Mouse (Mus musculus): ENCODE results near the gene Srcap. TPM values are rescaled to one million over a fixed set of nuclear protein-coding genes. Genes with fewer than 3 reads are reported as not detected.

The Srcap gene
- polyA plus RNA-seq, 1 experiment: 58.1 TPM

DNA sequence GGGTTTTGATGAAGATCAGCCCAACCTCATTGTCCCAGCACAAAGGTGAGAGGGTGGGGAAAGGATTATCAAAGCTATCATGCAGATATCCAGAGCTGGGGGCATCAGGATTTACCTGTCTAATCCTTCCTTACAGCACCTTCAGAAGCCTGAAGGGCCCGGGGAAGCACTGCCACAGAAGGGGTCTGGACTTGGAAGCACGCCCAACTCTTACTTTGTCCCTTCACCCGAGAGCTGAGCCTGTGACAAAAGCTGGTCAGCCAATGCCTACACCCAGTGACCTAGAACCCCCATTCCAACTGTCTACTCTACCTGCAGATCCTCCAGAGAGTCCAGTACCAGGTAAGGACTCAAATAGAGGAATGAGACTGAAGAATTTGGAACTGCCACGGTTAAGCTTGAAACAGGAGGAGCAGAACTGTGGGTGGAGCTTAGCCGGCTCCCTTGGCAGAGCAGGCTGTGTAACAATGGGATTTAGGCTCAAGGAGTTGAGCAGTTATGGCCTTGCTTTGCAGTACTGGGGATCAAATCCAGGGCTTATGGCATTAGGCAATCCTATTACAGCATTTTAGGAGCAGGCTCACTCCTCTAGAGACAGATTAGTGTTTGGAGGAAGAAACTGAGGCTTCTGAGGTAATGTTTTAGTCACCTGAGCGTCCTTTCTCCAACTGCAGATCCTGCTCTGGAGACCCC lies 37.3 kb upstream of the Srcap start:
- Histone ChIP-seq H3K4me1 (ENCODE audit: control insufficient read depth, insufficient read depth, low read length) (peaks cover 8% of the 10 kb centered on the region), H3K27ac (ENCODE audit: insufficient read depth, low read depth, low read length) (no peak overlapping the region), H3K4me3 (ENCODE audit: insufficient read depth, low read length) (no peak overlapping the region)
- TF ChIP-seq CTCF (IDR thresholded peaks at IDR 0.05; ENCODE audit: low read depth, low read length) (no peak), POLR2A (IDR thresholded peaks at IDR 0.05; ENCODE audit: borderline replicate concordance, low read depth, low read length) (no peak)

DNA sequence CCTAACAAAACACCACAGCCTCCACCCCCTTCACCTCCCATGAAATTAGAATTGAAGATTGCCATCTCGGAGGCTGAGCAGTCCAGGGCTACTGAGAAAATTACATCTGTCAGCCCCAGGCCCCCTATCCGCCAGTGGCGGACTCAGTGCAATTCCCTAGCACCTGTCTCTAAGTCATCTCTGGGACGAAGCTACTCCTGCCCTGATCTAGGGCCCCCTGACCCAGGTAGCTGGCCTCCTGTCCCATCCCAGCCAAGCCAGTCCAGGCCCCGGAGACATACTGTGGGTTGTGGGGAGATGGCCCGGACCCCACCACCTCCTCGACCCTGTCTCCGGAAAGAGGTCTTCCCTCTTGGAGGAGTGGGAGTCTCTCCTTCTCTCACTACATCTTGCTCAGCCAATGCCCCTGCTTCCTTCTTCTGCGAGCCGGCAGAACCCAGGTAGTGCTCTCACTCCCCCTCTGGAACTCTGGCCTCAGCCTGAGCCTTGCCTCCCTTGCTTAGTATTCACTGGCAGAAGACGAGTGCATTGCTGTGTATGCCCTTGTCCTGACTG lies 36.5 kb upstream of the Srcap start:
- no peak overlapping the region for H3K27ac ChIP-seq (ENCODE audit: insufficient read depth, low read depth, low read length)
- H3K4me1 ChIP-seq (ENCODE audit: control insufficient read depth, insufficient read depth, low read length): peaks cover 8% of the 10 kb centered on the region
- TF ChIP-seq CTCF (IDR thresholded peaks at IDR 0.05; ENCODE audit: low read depth, low read length): no peak
- TF ChIP-seq POLR2A (IDR thresholded peaks at IDR 0.05; ENCODE audit: borderline replicate concordance, low read depth, low read length): no peak
- H3K4me3 ChIP-seq (ENCODE audit: insufficient read depth, low read length): no peak overlapping the region

DNA sequence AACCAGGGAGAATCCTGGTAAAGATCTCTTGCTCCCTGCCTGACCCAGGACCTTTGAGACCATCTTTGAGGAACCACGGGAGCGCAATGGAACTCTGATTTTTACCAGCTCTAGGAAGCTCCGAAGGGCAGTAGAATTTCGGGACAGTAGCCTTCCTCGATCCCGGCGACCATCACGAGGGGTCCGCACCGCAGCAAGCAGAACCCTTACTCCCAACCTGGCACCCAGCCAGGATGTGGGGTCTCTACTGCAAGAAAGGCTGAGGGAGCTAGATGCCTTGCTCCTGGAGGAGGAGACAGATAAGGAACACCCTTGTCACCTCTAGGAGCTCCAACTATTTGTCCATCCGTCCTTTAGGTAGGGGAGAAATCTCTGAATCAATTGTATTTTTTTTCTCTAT lies 35.4 kb upstream of the Srcap start:
- H3K27ac ChIP-seq (ENCODE audit: insufficient read depth, low read depth, low read length): no peak overlapping the region
- H3K4me3 ChIP-seq (ENCODE audit: insufficient read depth, low read length): no peak overlapping the region
- TF ChIP-seq POLR2A (IDR thresholded peaks at IDR 0.05; ENCODE audit: borderline replicate concordance, low read depth, low read length) (no peak), CTCF (IDR thresholded peaks at IDR 0.05; ENCODE audit: low read depth, low read length) (no peak)
- H3K4me1 ChIP-seq (ENCODE audit: control insufficient read depth, insufficient read depth, low read length): peaks cover 12% of the 10 kb centered on the region

DNA sequence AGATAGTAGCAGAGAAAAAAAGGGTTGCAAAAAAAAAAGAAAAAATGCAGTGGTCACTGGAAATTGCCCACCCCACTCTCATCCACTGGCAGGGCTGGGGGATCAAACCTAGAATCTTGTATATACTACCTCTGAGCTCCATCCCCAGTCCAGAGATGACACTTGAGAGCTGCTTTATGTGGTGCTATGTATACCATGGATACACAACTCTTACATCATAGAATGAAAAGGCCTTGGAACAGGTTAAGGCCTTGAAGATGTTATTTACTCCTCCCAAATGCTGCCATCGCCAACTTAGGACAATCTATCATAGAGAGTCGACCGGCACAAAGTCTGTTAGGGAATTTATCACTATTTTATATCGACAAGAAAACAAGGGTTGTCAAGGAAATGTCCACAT lies 34.9 kb upstream of the Srcap start:
- H3K4me3 ChIP-seq (ENCODE audit: insufficient read depth, low read length): peak overlapping the region; percentile 64
- H3K4me1 ChIP-seq (ENCODE audit: control insufficient read depth, insufficient read depth, low read length): peaks cover 16% of the 10 kb centered on the region
- no peak for TF ChIP-seq POLR2A (IDR thresholded peaks at IDR 0.05; ENCODE audit: borderline replicate concordance, low read depth, low read length)
- TF ChIP-seq CTCF (IDR thresholded peaks at IDR 0.05; ENCODE audit: low read depth, low read length): no peak
- peak overlapping the region; percentile 80 for H3K27ac ChIP-seq (ENCODE audit: insufficient read depth, low read depth, low read length)

DNA sequence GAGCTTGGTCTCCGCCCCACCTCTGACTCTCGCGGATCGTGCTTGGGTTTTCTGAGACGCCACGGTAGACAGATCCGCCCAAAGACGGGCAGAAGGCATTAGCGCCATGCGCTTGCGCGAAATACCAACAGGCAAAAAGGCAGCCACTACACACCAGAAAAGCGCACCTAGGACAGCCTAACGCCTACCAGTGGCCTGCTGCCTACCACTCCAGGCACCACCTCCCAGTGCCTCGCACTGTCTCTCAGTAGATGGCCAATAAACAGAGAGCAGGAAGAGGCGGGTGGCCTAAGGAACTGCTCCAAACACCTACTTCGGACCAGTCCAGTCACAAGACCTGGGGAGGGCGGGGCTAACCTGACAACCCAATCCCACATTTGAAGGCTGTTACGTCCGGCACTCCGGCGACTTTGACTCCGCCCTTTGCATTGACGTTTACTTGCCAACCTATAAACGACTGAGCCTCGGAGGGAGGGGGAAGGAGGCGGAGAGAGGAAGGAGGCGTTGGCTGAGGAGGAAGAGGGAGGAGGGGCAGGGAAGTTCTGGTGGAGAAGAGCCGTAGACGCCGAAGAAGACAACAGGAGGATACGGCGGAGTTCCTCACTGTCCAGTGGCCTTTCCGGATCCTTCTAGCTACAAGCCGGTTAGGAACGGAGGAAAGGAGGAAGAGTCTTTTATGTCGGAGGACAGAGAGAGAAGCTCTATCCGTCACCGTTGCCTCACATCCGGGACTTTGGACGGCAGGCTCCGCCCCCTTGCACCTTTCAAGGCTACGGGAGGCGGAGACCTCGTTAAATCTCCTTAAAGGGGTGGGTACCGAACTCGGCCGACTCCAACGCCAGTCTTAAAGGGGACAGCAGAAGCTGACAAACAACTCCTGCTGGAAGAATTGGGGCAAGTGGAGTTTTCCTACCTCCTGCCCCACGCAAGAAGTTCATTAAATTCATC lies 33.8 kb upstream of the Srcap start:
- Histone ChIP-seq H3K27ac (ENCODE audit: insufficient read depth, low read depth, low read length) (peak overlapping the region; percentile 95), H3K4me1 (ENCODE audit: control insufficient read depth, insufficient read depth, low read length) (peaks cover 21% of the 10 kb centered on the region), H3K4me3 (ENCODE audit: insufficient read depth, low read length) (peak overlapping the region; percentile 69)
- TF ChIP-seq POLR2A (IDR thresholded peaks at IDR 0.05; ENCODE audit: borderline replicate concordance, low read depth, low read length) (no peak), CTCF (IDR thresholded peaks at IDR 0.05; ENCODE audit: low read depth, low read length) (no peak)

DNA sequence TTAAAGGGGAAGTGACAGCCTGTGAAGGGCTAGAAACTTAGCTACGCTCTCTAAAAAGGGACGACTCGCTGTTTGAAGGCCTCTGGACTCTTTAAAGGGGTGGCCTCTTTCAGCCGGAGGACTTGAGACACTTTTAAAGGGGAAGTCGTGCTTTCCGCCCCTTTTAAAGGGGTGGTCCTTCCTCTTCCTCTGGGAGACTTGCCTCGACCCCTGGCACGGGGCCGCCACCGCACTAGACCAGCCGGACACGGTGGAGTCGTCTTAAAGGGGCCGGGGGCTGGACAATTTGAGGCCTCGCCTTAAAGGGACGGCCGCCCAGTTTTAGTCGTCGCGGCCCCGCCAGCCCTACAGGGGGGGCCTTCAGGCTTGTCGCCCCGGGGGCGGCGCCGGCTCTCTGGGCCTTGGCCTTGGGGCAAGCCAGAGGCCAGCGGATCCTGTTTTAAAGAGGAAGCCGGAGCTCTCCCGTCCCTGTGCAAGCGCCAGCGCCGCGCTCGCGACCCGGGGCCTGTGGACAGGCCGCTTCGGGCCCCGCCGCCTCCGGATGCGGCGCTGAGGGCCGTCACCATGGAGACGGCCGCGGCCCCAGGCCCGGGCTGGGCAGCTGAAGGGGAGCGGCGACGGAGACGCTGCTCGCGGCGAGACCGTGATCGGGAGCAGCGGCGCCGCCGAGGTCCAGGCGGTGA lies 33.0 kb upstream of the Srcap start, which contains the start of gene Fbrs:
TSS of gene Fbrs (plus strand) at position 565 of the 683 bp plus-strand sequence.
- Histone ChIP-seq H3K27ac (ENCODE audit: insufficient read depth, low read depth, low read length) (peak within 1 kb of the TSS; percentile 95), H3K4me1 (ENCODE audit: control insufficient read depth, insufficient read depth, low read length) (peaks cover 22% of the 10 kb centered on the region), H3K4me3 (ENCODE audit: insufficient read depth, low read length) (peak within 1 kb of the TSS; percentile 69)
- TF ChIP-seq CTCF (IDR thresholded peaks at IDR 0.05; ENCODE audit: low read depth, low read length) (no peak), POLR2A (IDR thresholded peaks at IDR 0.05; ENCODE audit: borderline replicate concordance, low read depth, low read length) (no peak; the same call in 1 of the 2 replicates)

DNA sequence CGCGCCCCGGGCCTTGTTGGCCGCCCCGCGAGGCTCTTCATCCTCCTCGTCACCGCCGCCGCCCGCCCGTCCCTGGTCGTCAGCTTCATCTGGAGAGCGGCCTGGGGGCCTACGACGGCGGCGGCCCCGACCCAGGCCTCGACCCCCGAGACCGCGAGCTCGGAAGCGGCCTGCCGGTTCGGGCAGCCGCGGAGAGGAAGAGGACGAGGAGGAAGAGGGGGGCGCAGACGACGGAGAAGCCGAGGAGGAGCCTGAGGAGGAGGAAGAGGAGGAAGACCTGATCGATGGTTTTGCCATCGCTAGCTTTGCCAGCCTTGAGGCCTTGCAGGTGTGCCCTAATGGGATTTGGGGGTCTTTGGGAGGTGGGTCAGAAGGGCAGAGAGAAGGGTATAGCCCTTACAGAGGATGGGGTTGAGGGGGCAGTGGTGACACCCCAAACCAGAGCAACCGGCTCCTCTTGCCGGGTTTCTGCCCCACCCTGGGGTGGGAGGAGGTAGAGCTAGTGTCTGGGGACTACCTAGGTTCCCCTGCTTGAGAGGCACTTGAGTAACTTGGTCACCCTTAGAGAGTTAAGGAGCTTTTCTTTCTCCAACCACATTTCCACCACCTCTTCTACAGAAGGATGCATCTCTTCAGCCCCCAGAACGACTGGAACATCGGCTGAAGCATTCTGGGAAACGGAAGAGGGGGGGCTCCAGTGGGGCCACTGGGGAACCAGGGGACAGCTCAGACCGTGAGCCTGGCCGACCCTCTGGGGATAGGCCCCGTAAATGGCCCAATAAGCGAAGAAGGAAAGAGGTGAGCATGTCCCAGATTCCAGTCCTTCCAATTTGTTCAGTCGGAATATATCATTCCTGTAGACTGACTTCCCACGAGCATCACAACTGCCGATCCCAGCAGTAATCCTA lies 32.2 kb upstream of the Srcap start:
- H3K4me1 ChIP-seq (ENCODE audit: control insufficient read depth, insufficient read depth, low read length): peaks cover 22% of the 10 kb centered on the region

DNA sequence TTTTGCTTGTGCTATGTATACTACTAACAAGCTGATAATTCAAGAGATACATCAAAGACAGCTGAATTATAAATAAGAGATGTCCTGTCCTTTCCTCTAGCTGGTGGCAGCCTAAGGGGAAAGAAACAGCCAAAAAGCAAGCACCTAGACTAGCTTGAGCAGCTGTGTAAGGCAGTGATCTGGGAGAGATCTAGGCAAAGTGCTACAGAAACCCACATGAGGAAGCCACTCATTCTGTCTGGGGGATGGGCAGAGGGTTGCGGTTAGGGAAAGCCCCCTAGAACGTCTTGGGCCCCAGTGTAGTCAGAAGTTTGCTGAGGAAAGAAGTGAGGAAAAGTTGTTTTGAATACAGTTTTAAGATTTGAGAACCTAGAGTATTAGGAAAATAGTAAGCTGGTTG lies 31.5 kb upstream of the Srcap start:
- TF ChIP-seq CTCF (IDR thresholded peaks at IDR 0.05; ENCODE audit: low read depth, low read length) (no peak), POLR2A (IDR thresholded peaks at IDR 0.05; ENCODE audit: borderline replicate concordance, low read depth, low read length) (no peak)
- peak overlapping the region; percentile 69 for H3K4me3 ChIP-seq (ENCODE audit: insufficient read depth, low read length)
- H3K4me1 ChIP-seq (ENCODE audit: control insufficient read depth, insufficient read depth, low read length): peaks cover 22% of the 10 kb centered on the region
- peak overlapping the region; percentile 95 for H3K27ac ChIP-seq (ENCODE audit: insufficient read depth, low read depth, low read length)

More for the DNA sequence above, 32.2 kb upstream of the Srcap start:
- Histone ChIP-seq H3K4me3 (ENCODE audit: insufficient read depth, low read length) (peak overlapping the region; percentile 69), H3K27ac (ENCODE audit: insufficient read depth, low read depth, low read length) (peak overlapping the region; percentile 95)
- TF ChIP-seq POLR2A (IDR thresholded peaks at IDR 0.05; ENCODE audit: borderline replicate concordance, low read depth, low read length) (no peak), CTCF (IDR thresholded peaks at IDR 0.05; ENCODE audit: low read depth, low read length) (no peak)

All from bone marrow macrophage, adult 2 months (primary cell).